Mouse (Mus musculus) left cerebral cortex, adult 18-20 months (tissue): ENCODE measurements at regions not wholly inside any gene's neighbourhood (a gene's known extent, or its start where the extent isn't known, plus 50 kb on each side); places are given as distances from the start of the nearest gene placed in this dataset.
A peak's percentile ranks its signal among the peaks of the same experiment; 100 is the strongest.

Experiments used
- DNase-seq, 2 experiments: peaks; one replicate each; pipeline ENCODE4 v3.0.0; 2021 to 2022; ENCODE audit warnings: low spot score in 2 of 2, mixed read lengths in 1 of 2

DNA sequence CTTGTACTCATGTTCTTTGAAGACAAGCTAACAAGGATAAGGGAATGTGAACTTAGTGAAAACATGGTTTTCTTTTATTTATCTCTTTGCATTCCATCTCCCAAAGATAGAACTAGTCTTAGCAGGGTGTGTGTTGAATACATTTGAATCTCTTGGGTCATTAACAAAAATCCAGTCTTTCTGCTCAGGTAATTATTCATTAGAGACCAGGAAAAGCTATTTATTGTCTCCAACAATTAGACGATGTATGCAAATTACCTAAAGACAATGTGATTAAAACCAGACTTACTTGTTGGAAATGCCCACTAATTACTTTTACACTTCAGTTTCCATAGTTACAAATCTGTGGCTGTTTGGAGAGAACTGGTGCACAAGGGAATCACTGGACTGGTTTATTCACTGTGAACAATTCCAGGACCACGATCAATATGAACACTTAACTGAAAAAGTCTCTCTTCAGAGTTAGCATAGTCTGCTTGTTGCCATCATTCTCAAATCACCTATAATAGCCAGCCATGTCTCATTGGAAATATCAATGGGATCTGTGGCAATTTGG, 584.4 kb downstream of the Mettl4 start:
- no peak for DNase-seq

- no peak for DNase-seq
These were observed 605.5 kb downstream of the Mettl4 start for GRCm38 (mm10) chr17:94144298-94144697.

DNA sequence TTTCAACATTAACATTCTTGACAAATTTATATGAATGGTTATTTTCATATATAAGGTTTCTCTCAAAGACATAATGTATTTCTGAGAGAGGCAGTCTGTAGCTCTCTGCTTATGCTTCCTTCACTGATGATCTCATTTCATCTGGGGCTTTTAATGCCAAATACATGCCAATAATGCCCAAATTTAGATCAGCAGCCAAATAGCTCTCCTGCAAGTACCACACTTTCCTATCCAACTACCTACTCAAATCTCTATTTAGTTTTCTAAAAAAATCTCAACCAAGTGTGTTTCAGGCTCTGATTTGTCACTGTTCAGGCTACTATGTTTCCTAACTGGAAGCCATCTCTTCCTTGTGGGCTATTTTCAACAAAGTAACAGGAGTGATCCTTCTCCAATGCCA, 616.6 kb downstream of the Mettl4 start:
- no peak for DNase-seq

DNA sequence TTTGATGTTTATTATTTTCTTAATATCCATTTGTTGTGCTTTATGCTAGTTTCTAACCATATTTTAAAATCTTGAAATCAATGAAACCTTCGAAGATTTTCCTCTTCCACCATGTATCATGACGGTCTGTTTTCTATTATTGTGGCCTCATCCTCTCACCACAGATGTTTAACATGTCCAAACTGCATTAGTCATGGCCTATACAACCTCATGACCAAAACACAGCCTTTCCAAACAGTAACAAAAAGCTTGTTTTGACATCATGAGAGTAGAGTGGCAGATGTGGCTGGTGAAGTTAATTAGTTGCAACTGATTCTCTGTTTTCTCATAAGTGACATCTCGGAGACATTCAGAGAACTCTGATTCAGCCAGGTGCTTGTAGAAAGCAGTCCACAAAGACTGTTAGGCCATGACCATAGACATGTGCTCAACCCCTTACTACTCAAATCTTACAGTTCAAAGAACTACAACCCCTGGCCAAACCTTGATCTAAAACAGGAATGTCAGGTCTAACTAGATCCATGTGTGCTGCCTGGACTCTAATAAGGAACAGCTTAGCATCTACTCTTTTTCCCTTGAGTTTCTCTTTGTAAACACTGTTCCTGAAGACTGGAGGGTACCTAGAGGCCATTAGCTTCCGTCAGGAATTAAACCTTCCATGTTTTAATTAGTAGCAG, 655.7 kb downstream of the Mettl4 start:
- DNase-seq: no peak

- no peak for DNase-seq
These were observed 695.3 kb downstream of the Mettl4 start for GRCm38 (mm10) chr17:94054436-94055060.

DNA sequence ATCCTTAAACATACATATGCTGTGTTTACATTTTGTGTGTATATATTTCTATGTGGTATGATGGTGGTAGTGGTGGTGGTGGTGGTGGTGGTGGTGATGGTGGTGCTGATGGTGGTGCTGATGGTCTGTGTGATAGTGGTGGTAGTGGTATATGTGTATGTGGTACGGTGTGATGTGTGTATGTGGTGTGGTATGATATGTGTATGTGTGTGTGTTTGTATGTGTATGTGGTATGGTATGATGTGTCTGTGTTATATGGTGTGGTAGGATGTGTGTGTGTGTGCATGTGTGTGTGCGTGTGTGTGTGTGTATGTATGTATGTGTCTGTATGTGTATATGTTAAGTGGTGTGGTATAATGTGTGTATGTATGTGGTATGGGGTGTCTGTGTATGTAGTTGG, 701.3 kb downstream of the Mettl4 start:
- DNase-seq: no peak

DNA sequence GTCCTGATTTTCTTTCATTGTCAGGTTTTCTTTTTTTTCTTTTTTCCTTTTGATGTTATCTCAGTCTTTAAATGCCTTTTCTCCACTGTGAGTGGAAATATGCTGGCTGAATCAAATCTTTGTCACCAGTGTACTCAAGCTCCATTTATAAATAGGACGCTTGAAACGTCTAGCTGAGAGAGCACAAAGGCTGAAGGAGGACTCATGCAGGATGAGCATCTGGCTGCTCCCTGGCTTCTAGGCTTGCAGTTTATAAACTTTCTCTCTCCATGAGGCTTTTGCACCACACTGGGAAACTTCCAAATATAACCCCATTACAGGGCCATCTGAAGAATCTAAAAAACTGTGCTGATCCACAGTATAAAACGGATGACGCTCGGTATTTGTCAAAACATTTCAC, 711.6 kb downstream of the Mettl4 start:
- DNase-seq: peak; percentile 1 to 3

DNA sequence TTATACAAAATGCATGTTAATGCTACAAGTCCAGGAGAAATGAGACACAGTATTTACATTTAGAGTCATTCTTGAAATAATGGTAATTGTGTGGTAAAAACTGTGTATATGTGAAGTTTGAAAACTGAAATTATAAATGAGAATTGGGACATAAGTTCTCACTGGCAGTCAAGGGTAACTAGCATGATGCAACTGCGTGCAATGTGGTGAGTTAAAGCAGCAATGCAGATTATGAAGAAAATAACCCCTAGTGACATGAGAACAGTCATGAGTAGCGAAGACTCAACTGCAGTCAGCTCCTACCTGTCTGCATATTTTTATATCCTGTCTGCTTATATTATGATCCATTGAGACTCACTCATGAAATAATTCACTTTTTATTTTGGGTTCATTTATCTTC, 737.4 kb downstream of the Mettl4 start:
- DNase-seq: no peak

- peak in 1 of 2 experiments; percentile 7 for DNase-seq
These were observed 747.7 kb downstream of the Mettl4 start for GRCm38 (mm10) chr17:94002095-94002494.

- no peak for DNase-seq
These were observed 748.3 kb downstream of the Mettl4 start for GRCm38 (mm10) chr17:94001515-94001914.

DNA sequence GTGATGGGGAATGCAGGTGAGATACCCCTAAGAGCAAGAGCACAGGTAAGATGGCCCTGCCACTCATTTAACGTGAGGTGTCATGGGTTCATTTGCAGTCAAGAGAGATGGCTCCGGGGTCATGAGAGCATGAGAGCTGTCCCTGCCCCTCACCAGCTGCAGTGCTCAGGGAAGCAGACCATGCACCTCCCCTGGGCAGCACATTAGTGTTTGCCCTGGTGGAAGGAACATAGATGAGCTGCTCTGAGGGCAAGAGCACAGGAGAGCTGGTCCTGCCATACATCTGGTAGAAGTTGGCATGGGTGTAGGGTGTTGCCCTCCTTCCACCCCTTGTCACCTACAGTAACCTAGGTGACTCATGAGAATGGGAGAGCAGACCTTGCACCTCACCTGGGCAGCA, 762.9 kb downstream of the Mettl4 start:
- DNase-seq: no peak
